Mouse (Mus musculus): ENCODE results near the gene Fndc4. TPM values are rescaled to one million over a fixed set of nuclear protein-coding genes. Genes with fewer than 3 reads are reported as not detected.

Gene Fndc4
- polyA plus RNA-seq (2014; fragmentation: Nextera tagmentation; extraction: Ambion mirVana), result 21.7 and 22.8 TPM in 2 replicates

DNA sequence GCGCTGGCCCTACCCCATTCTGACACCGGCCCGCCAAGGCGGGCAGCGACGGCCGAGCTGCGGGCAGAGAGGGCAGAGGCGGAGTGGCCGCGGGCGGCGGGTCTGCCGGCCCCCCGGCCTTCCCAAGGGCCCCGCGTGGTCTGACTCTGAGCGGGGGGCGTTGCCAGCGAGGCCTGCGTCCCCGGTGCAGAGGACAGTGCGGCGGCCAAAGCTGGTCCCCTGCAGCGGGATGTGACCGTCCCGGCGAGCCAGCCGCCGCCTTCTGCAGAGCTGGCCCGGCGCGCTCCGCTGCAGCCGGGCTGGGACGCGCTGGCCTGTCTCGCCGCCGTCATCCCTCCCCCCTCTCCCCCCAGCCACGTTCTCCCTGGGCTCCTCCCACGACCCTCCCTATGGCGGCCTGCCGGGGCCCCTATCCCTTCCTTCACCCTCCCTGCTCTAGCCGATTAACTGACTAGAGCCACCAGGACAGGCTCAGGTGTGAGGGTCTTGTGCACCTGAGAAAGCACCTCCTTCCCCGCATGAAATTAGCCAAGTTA lies at the start of gene Fndc4:
Fndc4 (minus strand) TSS at position 475 of the 536 bp plus-strand sequence.
- H3K4me2 ChIP-seq (ENCODE audit: low read length), result peak within 1 kb of the TSS; percentile 98
- peak; percentile 20; the same call in 1 of the 2 replicates for ATAC-seq (ENCODE audit: insufficient number of reproducible peaks, insufficient read depth, low FRiP score, low read depth)
- no peaks in the 10 kb centered on the region for H3K9me3 ChIP-seq (ENCODE audit: control insufficient read depth, low read length)
- peaks cover 11% of the 10 kb centered on the region; the same call in 1 of the 2 replicates for H3K36me3 ChIP-seq (ENCODE audit: control insufficient read depth, insufficient read depth, low read length)
- under 1% methylated on average over 43 of the region's 46 CpGs for WGBS
- H3K4me1 ChIP-seq (ENCODE audit: control insufficient read depth in 2 of 2, insufficient read depth in 2 of 2, low read length in 2 of 2), result peaks cover 5 to 16% of the 10 kb centered on the region in 2 experiments; a peak in 1 of 4 replicates
- 0 out of 2 replicates have a peak, but pooled peaks cover 3% of the 10 kb centered on the region for H3K27me3 ChIP-seq (ENCODE audit: control insufficient read depth, insufficient read depth, low read length)
- peak within 1 kb of the TSS; percentile 70 to 80 for H3K4me3 ChIP-seq (ENCODE audit: control insufficient read depth in 1 of 2, insufficient read depth in 1 of 2, low read depth in 1 of 2, low read length in 2 of 2)
- peak within 1 kb of the TSS in 1 of 2 experiments; percentile 28; a peak in 1 of 4 replicates for H3K27ac ChIP-seq (replicated peaks in 1 of 2; ENCODE audit: control insufficient read depth in 1 of 2, insufficient read depth in 1 of 2, low read depth in 2 of 2, low read length in 2 of 2)
- H3K9ac ChIP-seq (ENCODE audit: low read length), result peak within 1 kb of the TSS; percentile 86

DNA sequence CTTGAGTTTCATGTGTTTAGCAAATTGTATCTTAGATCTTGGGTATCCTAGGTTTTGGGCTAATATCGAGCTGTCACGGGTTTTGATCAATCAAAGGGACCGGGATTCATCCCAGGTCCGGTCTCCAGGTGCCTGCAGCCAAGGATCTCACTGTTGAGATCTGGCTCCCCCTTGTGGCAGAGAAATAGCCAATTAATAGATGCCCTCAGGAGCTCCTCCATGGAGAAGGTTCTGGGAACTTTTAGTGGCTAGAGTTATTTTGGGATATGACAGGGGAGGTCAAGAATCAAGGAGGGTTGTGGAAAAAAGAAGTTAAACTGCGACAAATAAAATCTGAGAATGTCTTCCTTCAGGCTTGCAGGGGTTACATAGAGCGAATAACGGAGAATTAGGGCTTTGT lies 32.4 kb upstream of the Fndc4 start:
- peaks cover 2 to 4% of the 10 kb centered on the region in 2 experiments; a peak in 2 of 4 replicates for H3K4me1 ChIP-seq (ENCODE audit: control insufficient read depth in 2 of 2, insufficient read depth in 2 of 2, low read length in 2 of 2)
- H3K4me2 ChIP-seq (ENCODE audit: low read length), result no peak overlapping the region
- H3K36me3 ChIP-seq (ENCODE audit: control insufficient read depth, insufficient read depth, low read length), result no peaks in the 10 kb centered on the region
- WGBS, result 29% methylated on average over 7 of the region's 7 CpGs
- H3K9ac ChIP-seq (ENCODE audit: low read length), result no peak overlapping the region
- no peak overlapping the region for H3K27ac ChIP-seq (replicated peaks in 1 of 2; ENCODE audit: control insufficient read depth in 1 of 2, insufficient read depth in 1 of 2, low read depth in 2 of 2, low read length in 2 of 2)
- H3K9me3 ChIP-seq (ENCODE audit: control insufficient read depth, low read length), result peaks cover 4% of the 10 kb centered on the region; the same call in 1 of the 2 replicates
- no peaks in the 10 kb centered on the region for H3K27me3 ChIP-seq (ENCODE audit: control insufficient read depth, insufficient read depth, low read length)
- no peak for ATAC-seq (ENCODE audit: insufficient number of reproducible peaks, insufficient read depth, low FRiP score, low read depth)
- H3K4me3 ChIP-seq (ENCODE audit: control insufficient read depth in 1 of 2, insufficient read depth in 1 of 2, low read depth in 1 of 2, low read length in 2 of 2), result no peak overlapping the region

DNA sequence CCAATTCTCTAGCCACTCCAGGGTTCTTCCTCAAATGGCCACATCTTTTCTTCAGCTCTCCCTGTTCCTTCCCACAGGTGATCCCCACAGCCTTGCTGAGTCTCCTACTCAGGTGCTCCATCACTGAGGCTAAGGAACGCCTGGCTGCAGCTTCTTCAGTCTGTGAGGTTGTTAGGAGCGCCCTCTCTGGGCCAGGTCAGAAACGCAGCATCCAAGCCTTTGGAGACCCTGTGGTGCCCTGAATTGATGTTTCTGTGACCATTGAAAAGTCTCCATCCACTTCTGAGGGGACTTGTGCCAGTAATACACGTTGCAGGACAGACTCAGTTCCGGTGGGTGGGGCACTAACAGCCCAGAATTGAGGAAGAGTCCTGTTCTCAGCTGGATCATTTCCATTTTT lies 31.0 kb upstream of the Fndc4 start:
- 16% methylated on average over 5 of the region's 5 CpGs for WGBS
- no peak overlapping the region for H3K27ac ChIP-seq (replicated peaks in 1 of 2; ENCODE audit: control insufficient read depth in 1 of 2, insufficient read depth in 1 of 2, low read depth in 2 of 2, low read length in 2 of 2)

DNA sequence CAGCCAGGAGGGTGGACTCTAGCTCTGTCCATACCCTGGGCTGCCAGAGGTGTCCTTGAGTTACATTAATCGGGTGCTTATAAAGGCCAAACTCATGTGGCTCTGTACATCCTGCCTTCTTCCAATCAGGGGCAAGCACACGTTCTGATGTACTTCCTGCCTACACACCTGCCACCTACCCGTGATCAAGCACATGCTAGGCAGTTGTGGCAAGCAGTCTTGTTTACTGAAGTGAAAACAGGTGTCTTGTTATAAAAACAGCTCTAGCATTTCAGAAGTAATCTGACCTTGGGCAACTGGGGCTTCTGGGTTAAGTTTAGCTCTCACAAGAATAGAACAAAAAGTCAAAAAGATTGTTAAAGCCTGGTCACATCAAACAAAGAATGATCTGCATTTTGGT lies 28.2 kb upstream of the Fndc4 start:
- H3K4me2 ChIP-seq (ENCODE audit: low read length), result no peak overlapping the region
- no peak for ATAC-seq (ENCODE audit: insufficient number of reproducible peaks, insufficient read depth, low FRiP score, low read depth)
- H3K27me3 ChIP-seq (ENCODE audit: control insufficient read depth, insufficient read depth, low read length), result no peaks in the 10 kb centered on the region
- no peaks in the 10 kb centered on the region for H3K36me3 ChIP-seq (ENCODE audit: control insufficient read depth, insufficient read depth, low read length)
- WGBS, result 56% methylated on average over 3 of the region's 3 CpGs
- no peak overlapping the region for H3K4me3 ChIP-seq (ENCODE audit: control insufficient read depth in 1 of 2, insufficient read depth in 1 of 2, low read depth in 1 of 2, low read length in 2 of 2)
- peaks cover 2 to 4% of the 10 kb centered on the region in 2 experiments; a peak in 2 of 4 replicates for H3K4me1 ChIP-seq (ENCODE audit: control insufficient read depth in 2 of 2, insufficient read depth in 2 of 2, low read length in 2 of 2)
- no peak overlapping the region for H3K27ac ChIP-seq (replicated peaks in 1 of 2; ENCODE audit: control insufficient read depth in 1 of 2, insufficient read depth in 1 of 2, low read depth in 2 of 2, low read length in 2 of 2)
- no peak overlapping the region for H3K9ac ChIP-seq (ENCODE audit: low read length)
- H3K9me3 ChIP-seq (ENCODE audit: control insufficient read depth, low read length), result no peaks in the 10 kb centered on the region

More for the DNA sequence above, 31.0 kb upstream of the Fndc4 start:
- Histone ChIP-seq H3K4me3 (ENCODE audit: control insufficient read depth in 1 of 2, insufficient read depth in 1 of 2, low read depth in 1 of 2, low read length in 2 of 2) (no peak overlapping the region), H3K36me3 (ENCODE audit: control insufficient read depth, insufficient read depth, low read length) (no peaks in the 10 kb centered on the region), H3K27me3 (ENCODE audit: control insufficient read depth, insufficient read depth, low read length) (no peaks in the 10 kb centered on the region), H3K9ac (ENCODE audit: low read length) (no peak overlapping the region), H3K4me1 (ENCODE audit: control insufficient read depth in 2 of 2, insufficient read depth in 2 of 2, low read length in 2 of 2) (peaks cover 2 to 4% of the 10 kb centered on the region in 2 experiments; a peak in 2 of 4 replicates), H3K4me2 (ENCODE audit: low read length) (no peak overlapping the region), H3K9me3 (ENCODE audit: control insufficient read depth, low read length) (no peaks in the 10 kb centered on the region)
- no peak for ATAC-seq (ENCODE audit: insufficient number of reproducible peaks, insufficient read depth, low FRiP score, low read depth)

DNA sequence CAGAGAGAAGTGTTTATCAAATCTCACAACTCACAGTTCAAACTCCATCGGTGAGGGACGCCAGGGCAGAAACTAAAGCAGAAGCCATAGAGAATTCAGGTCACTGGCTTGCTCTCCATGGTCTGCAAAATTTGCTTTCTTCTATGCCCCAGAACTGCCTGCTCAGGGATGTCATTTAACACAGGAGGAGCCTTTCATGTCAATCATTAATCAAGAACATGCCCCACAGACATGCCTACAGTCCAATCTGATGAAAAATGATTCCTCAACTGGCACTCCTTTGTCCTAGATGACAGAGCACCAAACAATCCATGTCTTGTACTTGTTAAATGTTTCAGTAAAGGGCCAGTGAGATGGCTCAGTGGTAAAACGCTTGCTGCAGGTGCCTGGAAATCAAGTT lies 26.9 kb upstream of the Fndc4 start:
- H3K4me2 ChIP-seq (ENCODE audit: low read length), result no peak overlapping the region
- no peaks in the 10 kb centered on the region for H3K36me3 ChIP-seq (ENCODE audit: control insufficient read depth, insufficient read depth, low read length)
- H3K4me3 ChIP-seq (ENCODE audit: control insufficient read depth in 1 of 2, insufficient read depth in 1 of 2, low read depth in 1 of 2, low read length in 2 of 2), result no peak overlapping the region
- no peak overlapping the region for H3K27ac ChIP-seq (replicated peaks in 1 of 2; ENCODE audit: control insufficient read depth in 1 of 2, insufficient read depth in 1 of 2, low read depth in 2 of 2, low read length in 2 of 2)
- H3K9me3 ChIP-seq (ENCODE audit: control insufficient read depth, low read length), result no peaks in the 10 kb centered on the region
- no peaks in the 10 kb centered on the region for H3K4me1 ChIP-seq (ENCODE audit: control insufficient read depth in 2 of 2, insufficient read depth in 2 of 2, low read length in 2 of 2)
- ATAC-seq (ENCODE audit: insufficient number of reproducible peaks, insufficient read depth, low FRiP score, low read depth), result no peak
- 79% methylated on average over 3 of the region's 3 CpGs for WGBS
- no peaks in the 10 kb centered on the region for H3K27me3 ChIP-seq (ENCODE audit: control insufficient read depth, insufficient read depth, low read length)
- H3K9ac ChIP-seq (ENCODE audit: low read length), result no peak overlapping the region

DNA sequence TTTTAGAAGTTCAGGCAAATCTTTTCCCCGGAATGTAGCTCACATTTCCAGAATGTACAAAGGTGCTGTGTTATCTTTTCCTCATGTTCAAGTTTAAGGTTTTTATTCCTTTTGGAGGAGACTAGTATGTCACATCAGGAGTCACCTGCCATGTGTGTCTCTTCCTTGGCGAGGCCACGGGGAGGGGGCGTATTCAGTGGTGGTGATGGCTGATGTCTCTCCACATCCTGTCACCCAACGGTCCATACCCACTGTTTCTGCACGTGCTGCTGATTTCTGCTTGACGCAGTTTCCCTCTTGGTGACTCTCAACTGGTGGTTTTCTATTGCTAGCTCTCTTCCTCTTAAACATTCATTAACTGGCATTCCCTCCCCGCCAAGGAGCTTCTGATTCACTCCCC lies 16.9 kb upstream of the Fndc4 start:
- Histone ChIP-seq H3K4me2 (ENCODE audit: low read length) (no peak overlapping the region), H3K9me3 (ENCODE audit: control insufficient read depth, low read length) (no peaks in the 10 kb centered on the region), H3K27ac (replicated peaks in 1 of 2; ENCODE audit: control insufficient read depth in 1 of 2, insufficient read depth in 1 of 2, low read depth in 2 of 2, low read length in 2 of 2) (no peak overlapping the region), H3K4me3 (ENCODE audit: control insufficient read depth in 1 of 2, insufficient read depth in 1 of 2, low read depth in 1 of 2, low read length in 2 of 2) (no peak overlapping the region), H3K27me3 (ENCODE audit: control insufficient read depth, insufficient read depth, low read length) (no peaks in the 10 kb centered on the region), H3K9ac (ENCODE audit: low read length) (no peak overlapping the region), H3K36me3 (ENCODE audit: control insufficient read depth, insufficient read depth, low read length) (no peaks in the 10 kb centered on the region), H3K4me1 (ENCODE audit: control insufficient read depth in 2 of 2, insufficient read depth in 2 of 2, low read length in 2 of 2) (no peaks in the 10 kb centered on the region)
- no peak for ATAC-seq (ENCODE audit: insufficient number of reproducible peaks, insufficient read depth, low FRiP score, low read depth)
- 81% methylated on average over 8 of the region's 8 CpGs for WGBS

DNA sequence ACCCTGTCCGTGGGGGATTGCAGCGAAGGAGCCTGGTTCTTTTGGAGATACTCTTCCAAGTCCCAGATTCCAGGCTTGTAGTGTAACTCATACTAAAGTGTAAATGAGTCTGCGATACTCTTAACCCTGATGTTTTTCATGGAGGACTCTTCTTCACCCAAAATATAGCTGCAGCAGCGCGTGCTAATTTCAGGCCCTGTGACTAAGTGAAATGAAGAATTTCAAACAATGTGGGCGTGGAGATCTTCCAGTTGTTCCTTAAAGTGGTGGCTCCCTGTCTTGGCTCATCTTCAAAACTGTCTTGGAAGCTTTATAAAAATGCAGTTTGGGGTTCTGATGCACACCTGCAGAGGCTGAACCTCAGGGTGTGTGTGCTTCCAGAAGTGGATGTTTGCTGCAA lies 7.2 kb upstream of the Fndc4 start:
- Histone ChIP-seq H3K4me1 (ENCODE audit: control insufficient read depth in 2 of 2, insufficient read depth in 2 of 2, low read length in 2 of 2) (no peaks in the 10 kb centered on the region), H3K36me3 (ENCODE audit: control insufficient read depth, insufficient read depth, low read length) (no peaks in the 10 kb centered on the region), H3K4me3 (ENCODE audit: control insufficient read depth in 1 of 2, insufficient read depth in 1 of 2, low read depth in 1 of 2, low read length in 2 of 2) (no peak overlapping the region), H3K27ac (replicated peaks in 1 of 2; ENCODE audit: control insufficient read depth in 1 of 2, insufficient read depth in 1 of 2, low read depth in 2 of 2, low read length in 2 of 2) (no peak overlapping the region), H3K4me2 (ENCODE audit: low read length) (no peak overlapping the region), H3K27me3 (ENCODE audit: control insufficient read depth, insufficient read depth, low read length) (0 out of 2 replicates have a peak, but pooled peaks cover 2% of the 10 kb centered on the region), H3K9ac (ENCODE audit: low read length) (no peak overlapping the region), H3K9me3 (ENCODE audit: control insufficient read depth, low read length) (0 out of 2 replicates have a peak, but pooled peaks cover 4% of the 10 kb centered on the region)
- 88% methylated on average over 6 of the region's 6 CpGs for WGBS
- no peak for ATAC-seq (ENCODE audit: insufficient number of reproducible peaks, insufficient read depth, low FRiP score, low read depth)

DNA sequence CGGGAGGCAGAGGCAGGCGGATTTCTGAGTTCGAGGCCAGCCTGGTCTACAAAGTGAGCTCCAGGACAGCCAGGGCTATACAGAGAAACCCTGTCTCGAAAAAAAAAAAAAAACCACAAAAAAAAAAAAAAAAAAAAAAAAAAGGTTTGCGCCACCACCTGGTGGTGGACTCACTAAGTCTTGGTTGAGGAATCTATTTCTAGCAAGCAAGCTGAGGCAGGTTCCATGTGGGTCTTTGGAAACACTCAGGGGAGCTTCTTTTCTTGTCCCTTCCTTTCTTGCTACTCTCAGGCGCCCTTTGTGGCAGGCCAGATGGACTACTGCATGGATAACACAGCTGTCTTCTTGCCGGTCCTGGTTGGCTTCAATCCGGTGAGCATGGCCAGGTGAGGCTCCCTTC lies 6.0 kb upstream of the Fndc4 start:
- H3K4me1 ChIP-seq (ENCODE audit: control insufficient read depth in 2 of 2, insufficient read depth in 2 of 2, low read length in 2 of 2), result peaks cover 4% of the 10 kb centered on the region in 2 experiments; a peak in 1 of 4 replicates
- no peak overlapping the region for H3K4me2 ChIP-seq (ENCODE audit: low read length)
- no peaks in the 10 kb centered on the region for H3K36me3 ChIP-seq (ENCODE audit: control insufficient read depth, insufficient read depth, low read length)
- no peak overlapping the region for H3K9ac ChIP-seq (ENCODE audit: low read length)
- WGBS, result 72% methylated on average over 7 of the region's 8 CpGs
- H3K4me3 ChIP-seq (ENCODE audit: control insufficient read depth in 1 of 2, insufficient read depth in 1 of 2, low read depth in 1 of 2, low read length in 2 of 2), result no peak overlapping the region
- H3K27ac ChIP-seq (replicated peaks in 1 of 2; ENCODE audit: control insufficient read depth in 1 of 2, insufficient read depth in 1 of 2, low read depth in 2 of 2, low read length in 2 of 2), result no peak overlapping the region
- ATAC-seq (ENCODE audit: insufficient number of reproducible peaks, insufficient read depth, low FRiP score, low read depth), result no peak
- H3K27me3 ChIP-seq (ENCODE audit: control insufficient read depth, insufficient read depth, low read length), result 0 out of 2 replicates have a peak, but pooled peaks cover 3% of the 10 kb centered on the region
- H3K9me3 ChIP-seq (ENCODE audit: control insufficient read depth, low read length), result 0 out of 2 replicates have a peak, but pooled peaks cover 4% of the 10 kb centered on the region

Data from heart, embryonic 14.5 days (tissue).